Mouse (Mus musculus) inflammation-experienced regulatory T-cells (primary cell): Measurements from ENCODE around the gene Cdkn3. TPM values are rescaled to one million over a fixed set of nuclear protein-coding genes. Genes with fewer than 3 reads are reported as not detected.

Experiments used
- polyA plus RNA-seq, 2 experiments: library from polyadenylated mRNA; unstranded; fragments of 100-300 nt; shearing (Covaris generic); gene quantifications; one replicate each; pipeline ENCODE4 v1.2.1; 2017

The Cdkn3 gene
- polyA plus RNA-seq = 1 to 10 TPM in 1 of 2 experiments, under 1 TPM in 1; 0.53 to 2.0 TPM

DNA sequence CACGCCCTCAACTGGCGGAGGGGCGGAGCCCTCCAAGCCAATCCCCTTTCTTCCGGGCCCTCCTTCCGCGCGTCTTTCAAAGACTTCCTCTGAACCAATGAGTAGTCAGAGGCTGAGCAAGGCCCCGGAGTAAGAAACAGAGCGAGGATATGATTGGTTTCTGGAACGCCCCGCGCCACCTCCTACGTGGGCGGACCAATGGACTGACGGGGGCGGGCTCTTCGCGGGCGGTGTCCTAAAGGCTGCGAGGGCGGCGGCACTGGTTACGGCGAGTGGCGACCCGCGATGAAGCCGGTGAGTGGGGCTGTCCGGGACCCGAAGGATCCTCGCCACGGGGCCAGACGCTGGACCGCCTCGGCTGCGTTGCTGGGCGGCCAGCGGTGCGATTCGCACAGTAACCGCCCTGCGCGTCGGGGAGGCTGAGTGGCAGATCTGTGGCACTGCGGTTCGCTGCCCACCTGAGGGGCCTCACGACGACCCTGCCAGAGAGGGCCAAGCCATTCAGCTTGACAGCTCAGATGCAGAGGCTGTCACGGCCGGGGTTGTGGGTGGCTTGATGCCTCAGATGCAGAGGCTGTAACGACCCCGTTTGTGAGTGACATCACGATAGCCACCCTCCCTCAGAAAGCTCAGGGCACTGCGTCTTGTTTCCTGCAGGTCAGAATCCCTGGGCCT is at the start of gene Cdkn3:
Gene Cdkn3, plus strand, starts transcription at position 187 of the 675 bp plus-strand sequence.

DNA sequence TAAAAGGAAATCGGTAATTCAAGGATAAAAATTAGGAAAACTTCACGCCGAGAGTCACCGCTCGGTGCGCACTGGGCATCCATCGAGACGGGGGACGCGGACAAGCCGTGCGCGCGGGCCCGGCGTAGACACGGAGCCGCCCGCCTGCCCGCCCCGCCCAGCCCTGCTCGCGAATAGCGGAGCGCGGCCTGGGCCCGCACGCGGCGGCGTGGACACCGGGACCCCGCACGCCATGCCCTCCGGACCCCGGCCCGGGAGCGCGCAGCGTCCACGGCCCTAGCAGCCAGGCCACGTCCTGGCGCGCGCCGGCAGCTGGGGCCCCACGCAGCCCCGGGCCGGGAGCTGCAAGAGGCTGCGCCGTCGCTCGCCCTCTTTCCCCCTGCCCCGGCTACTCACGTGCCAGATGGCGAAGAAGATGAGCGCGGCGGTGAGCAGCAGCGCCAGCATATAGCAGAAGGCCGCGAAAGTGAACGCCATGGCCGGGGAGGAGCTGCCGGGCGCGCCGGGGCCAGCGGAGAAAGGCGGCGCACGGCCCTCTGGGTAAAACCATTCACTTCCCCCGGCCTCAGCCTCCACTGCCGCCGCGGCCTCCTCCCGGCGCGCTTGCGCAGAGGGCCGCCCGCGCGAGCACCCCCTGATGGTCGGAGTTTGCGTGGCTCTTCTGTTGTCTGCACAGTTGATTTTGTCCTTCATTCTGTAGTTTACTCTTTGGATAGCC is 27.6 kb downstream of the Cdkn3 start, which contains the start of gene Cnih1:
Gene Cnih1, minus strand, starts transcription at position 625 of the 718 bp plus-strand sequence.

Other genes starting within 250 kb of the Cdkn3 start
- 10 to 100 TPM; 68.6 to 75.2 TPM for gene Cnih1, start 27.9 kb downstream of the Cdkn3 start, polyA plus RNA-seq
- 10 to 100 TPM; 66.3 to 83.3 TPM for gene Gmfb, start 61.7 kb downstream of the Cdkn3 start, polyA plus RNA-seq
- 10 to 100 TPM; 12.5 to 16.4 TPM for gene Cgrrf1, start 71.6 kb downstream of the Cdkn3 start, polyA plus RNA-seq
- under 1 TPM; 0.12 to 0.42 TPM for gene Samd4, start 122.3 kb downstream of the Cdkn3 start, polyA plus RNA-seq